Mouse (Mus musculus) erythroblast, embryonic 14.5 days (primary cell): Measurements from ENCODE around the gene Fam178b.

Experiments used
- GATA1 ChIP-seq: IDR thresholded peaks from 2 replicates; pipeline ENCODE4 v1.6.1; 2012; ENCODE audit warnings: low read length, inconsistent platforms, mixed read lengths
- TAL1 ChIP-seq: IDR thresholded peaks from 3 replicates; pipeline ENCODE4 v1.6.1; 2012; ENCODE audit warnings: low read length, inconsistent platforms, mixed read lengths

DNA sequence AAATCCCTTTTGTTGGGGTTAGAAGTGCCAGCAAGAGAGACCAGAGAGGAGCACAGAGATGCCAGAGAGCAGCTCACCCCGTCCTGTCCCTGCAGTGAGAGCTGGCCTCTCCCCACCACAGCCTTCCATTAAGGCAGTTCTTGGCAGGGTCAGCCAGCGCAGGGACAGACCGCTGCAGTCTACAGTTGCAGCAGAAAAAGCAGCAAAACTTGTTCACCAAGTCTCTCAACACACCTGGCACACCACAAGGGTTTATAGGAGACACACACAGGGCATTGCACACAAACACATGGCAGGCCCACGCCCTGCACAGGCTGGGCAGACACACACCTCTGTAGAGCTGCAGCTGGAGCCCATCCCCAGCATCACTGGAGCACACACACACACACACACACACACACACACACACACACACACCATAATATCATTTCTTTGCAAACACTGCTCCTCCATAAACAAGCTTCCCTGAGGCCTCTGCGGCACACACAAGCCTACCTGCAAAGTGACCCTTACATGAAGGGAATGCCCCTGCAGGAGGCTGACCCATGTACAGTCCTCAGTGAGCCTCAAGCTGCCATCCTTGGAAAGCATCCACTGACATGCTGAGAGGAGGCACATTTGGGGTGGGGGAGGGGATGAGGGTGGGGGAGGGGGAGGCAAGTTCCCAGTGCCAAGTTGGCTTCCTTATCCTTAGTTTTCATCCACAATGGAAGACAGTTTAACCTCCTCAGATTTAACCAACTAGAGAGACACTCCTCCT lies 108.6 kb downstream of the Fam178b start:
- TF ChIP-seq GATA1: no peak
- no peak for TF ChIP-seq TAL1
